Mouse (Mus musculus): ENCODE measurements around the gene Ralgps1. TPM values are rescaled to one million over a fixed set of nuclear protein-coding genes. Genes with fewer than 3 reads are reported as not detected.

Ralgps1 gene
- polyA plus RNA-seq, 1 experiment from 2014 or later: 5.1 TPM

- Histone ChIP-seq H3K9me3 (peaks cover 5% of the 10 kb centered on the region; the same call in 1 of the 2 replicates), H3K4me1 (no peaks in the 10 kb centered on the region), H3K36me3 (no peaks in the 10 kb centered on the region), H3K27me3 (no peaks in the 10 kb centered on the region), H3K4me2 (replicated peaks) (no peak overlapping the region), H3K27ac (no peak overlapping the region), H3K4me3 (no peak overlapping the region), H3K9ac (no peak overlapping the region)
- 82% methylated on average over 2 of the region's 2 CpGs for WGBS
- ATAC-seq (ENCODE audit: low FRiP score, low read depth): no peak
Measured at GRCm38 (mm10) chr2:33292057-33292456, 79.2 kb downstream of the Ralgps1 start.

GRCm38 (mm10) chr2:33290491-33290890, 80.8 kb downstream of the Ralgps1 start:
- H3K4me1 ChIP-seq: no peaks in the 10 kb centered on the region
- H3K4me2 ChIP-seq (replicated peaks): no peak overlapping the region
- peaks cover 6% of the 10 kb centered on the region; the same call in 1 of the 2 replicates for H3K9me3 ChIP-seq
- no peaks in the 10 kb centered on the region for H3K36me3 ChIP-seq
- WGBS: 80% methylated on average over 8 of the region's 8 CpGs
- no peak overlapping the region for H3K4me3 ChIP-seq
- H3K27me3 ChIP-seq: no peaks in the 10 kb centered on the region
- no peak overlapping the region for H3K9ac ChIP-seq
- no peak overlapping the region for H3K27ac ChIP-seq
- ATAC-seq (ENCODE audit: low FRiP score, low read depth): no peak

GRCm38 (mm10) chr2:33288837-33289236, 82.4 kb downstream of the Ralgps1 start:
- Histone ChIP-seq H3K9me3 (peaks cover 6% of the 10 kb centered on the region; the same call in 1 of the 2 replicates), H3K4me2 (replicated peaks) (no peak overlapping the region), H3K27me3 (no peaks in the 10 kb centered on the region), H3K4me3 (no peak overlapping the region), H3K36me3 (no peaks in the 10 kb centered on the region), H3K9ac (no peak overlapping the region), H3K4me1 (no peaks in the 10 kb centered on the region), H3K27ac (no peak overlapping the region)
- WGBS: 93% methylated on average over 5 of the region's 5 CpGs
- ATAC-seq (ENCODE audit: low FRiP score, low read depth): no peak

GRCm38 (mm10) chr2:33283674-33284073, 87.6 kb downstream of the Ralgps1 start:
- H3K4me3 ChIP-seq: no peak overlapping the region
- 64% methylated on average over 2 of the region's 2 CpGs for WGBS
- H3K9me3 ChIP-seq: peaks cover 6% of the 10 kb centered on the region; the same call in 1 of the 2 replicates
- H3K4me2 ChIP-seq (replicated peaks): no peak overlapping the region
- H3K27ac ChIP-seq: no peak overlapping the region
- no peaks in the 10 kb centered on the region for H3K27me3 ChIP-seq
- no peak overlapping the region for H3K9ac ChIP-seq
- no peaks in the 10 kb centered on the region for H3K4me1 ChIP-seq
- H3K36me3 ChIP-seq: no peaks in the 10 kb centered on the region
- ATAC-seq (ENCODE audit: low FRiP score, low read depth): no peak

- no peak overlapping the region for H3K4me2 ChIP-seq (replicated peaks)
- H3K4me3 ChIP-seq: no peak overlapping the region
- peaks cover 6% of the 10 kb centered on the region; the same call in 1 of the 2 replicates for H3K9me3 ChIP-seq
- no peaks in the 10 kb centered on the region for H3K27me3 ChIP-seq
- 64% methylated on average over 4 of the region's 4 CpGs for WGBS
- no peak overlapping the region for H3K27ac ChIP-seq
- H3K4me1 ChIP-seq: no peaks in the 10 kb centered on the region
- no peak overlapping the region for H3K9ac ChIP-seq
- no peak for ATAC-seq (ENCODE audit: low FRiP score, low read depth)
- no peaks in the 10 kb centered on the region for H3K36me3 ChIP-seq
Measured at GRCm38 (mm10) chr2:33282877-33283276, 88.4 kb downstream of the Ralgps1 start.

GRCm38 (mm10) chr2:33281807-33282206, 89.5 kb downstream of the Ralgps1 start:
- no peaks in the 10 kb centered on the region for H3K9me3 ChIP-seq
- H3K4me2 ChIP-seq (replicated peaks): no peak overlapping the region
- no peaks in the 10 kb centered on the region for H3K27me3 ChIP-seq
- WGBS: 81% methylated on average over 5 of the region's 5 CpGs
- no peaks in the 10 kb centered on the region for H3K4me1 ChIP-seq
- H3K27ac ChIP-seq: no peak overlapping the region
- H3K36me3 ChIP-seq: no peaks in the 10 kb centered on the region
- H3K9ac ChIP-seq: no peak overlapping the region
- ATAC-seq (ENCODE audit: low FRiP score, low read depth): no peak
- H3K4me3 ChIP-seq: no peak overlapping the region

GRCm38 (mm10) chr2:33280525-33280924, 90.8 kb downstream of the Ralgps1 start:
- no peaks in the 10 kb centered on the region for H3K9me3 ChIP-seq
- H3K4me3 ChIP-seq: no peak overlapping the region
- no peak for ATAC-seq (ENCODE audit: low FRiP score, low read depth)
- no peaks in the 10 kb centered on the region for H3K27me3 ChIP-seq
- no peaks in the 10 kb centered on the region for H3K4me1 ChIP-seq
- no peak overlapping the region for H3K27ac ChIP-seq
- no peak overlapping the region for H3K4me2 ChIP-seq (replicated peaks)
- H3K36me3 ChIP-seq: no peaks in the 10 kb centered on the region
- no peak overlapping the region for H3K9ac ChIP-seq
- WGBS: 83% methylated on average over 2 of the region's 2 CpGs

GRCm38 (mm10) chr2:33279758-33280157, 91.5 kb downstream of the Ralgps1 start:
- Histone ChIP-seq H3K36me3 (no peaks in the 10 kb centered on the region), H3K27me3 (no peaks in the 10 kb centered on the region), H3K9ac (no peak overlapping the region), H3K9me3 (no peaks in the 10 kb centered on the region), H3K4me3 (no peak overlapping the region), H3K4me2 (replicated peaks) (no peak overlapping the region), H3K27ac (no peak overlapping the region), H3K4me1 (no peaks in the 10 kb centered on the region)
- ATAC-seq (ENCODE audit: low FRiP score, low read depth): no peak
- 88% methylated on average over 10 of the region's 10 CpGs for WGBS

- H3K9ac ChIP-seq: no peak overlapping the region
- no peaks in the 10 kb centered on the region for H3K27me3 ChIP-seq
- no peak overlapping the region for H3K4me2 ChIP-seq (replicated peaks)
- no peaks in the 10 kb centered on the region for H3K36me3 ChIP-seq
- no peak overlapping the region for H3K4me3 ChIP-seq
- no peak for ATAC-seq (ENCODE audit: low FRiP score, low read depth)
- H3K4me1 ChIP-seq: peaks cover 12% of the 10 kb centered on the region; the same call in 1 of the 2 replicates
- H3K27ac ChIP-seq: no peak overlapping the region
- H3K9me3 ChIP-seq: no peaks in the 10 kb centered on the region
- WGBS: 86% methylated on average over 12 of the region's 12 CpGs
Measured at GRCm38 (mm10) chr2:33274719-33275490, 96.4 kb downstream of the Ralgps1 start.

GRCm38 (mm10) chr2:33272665-33273439, 98.4 kb downstream of the Ralgps1 start:
- Histone ChIP-seq H3K27ac (peak overlapping the region; percentile 61; the same call in 1 of the 2 replicates), H3K27me3 (no peaks in the 10 kb centered on the region), H3K36me3 (no peaks in the 10 kb centered on the region), H3K4me1 (peaks cover 12% of the 10 kb centered on the region; the same call in 1 of the 2 replicates), H3K9me3 (no peaks in the 10 kb centered on the region), H3K4me3 (no peak overlapping the region), H3K4me2 (replicated peaks) (no peak overlapping the region), H3K9ac (no peak overlapping the region)
- WGBS: 55% methylated on average over 4 of the region's 4 CpGs
- no peak for ATAC-seq (ENCODE audit: low FRiP score, low read depth)

GRCm38 (mm10) chr2:33271511-33271910, 99.8 kb downstream of the Ralgps1 start:
- no peak overlapping the region for H3K27ac ChIP-seq
- no peaks in the 10 kb centered on the region for H3K36me3 ChIP-seq
- no peak overlapping the region for H3K4me3 ChIP-seq
- H3K9ac ChIP-seq: no peak overlapping the region
- no peak for ATAC-seq (ENCODE audit: low FRiP score, low read depth)
- H3K27me3 ChIP-seq: no peaks in the 10 kb centered on the region
- 89% methylated on average over 1 of the region's 1 CpGs for WGBS
- peaks cover 15% of the 10 kb centered on the region; the same call in 1 of the 2 replicates for H3K4me1 ChIP-seq
- H3K9me3 ChIP-seq: no peaks in the 10 kb centered on the region
- no peak overlapping the region for H3K4me2 ChIP-seq (replicated peaks)

GRCm38 (mm10) chr2:33270569-33270968, 100.7 kb downstream of the Ralgps1 start:
- ATAC-seq (ENCODE audit: low FRiP score, low read depth): no peak
- peaks cover 17% of the 10 kb centered on the region for H3K4me1 ChIP-seq
- 95% methylated on average over 2 of the region's 2 CpGs for WGBS
- no peaks in the 10 kb centered on the region for H3K9me3 ChIP-seq
- no peak overlapping the region for H3K27ac ChIP-seq
- H3K27me3 ChIP-seq: no peaks in the 10 kb centered on the region
- no peaks in the 10 kb centered on the region for H3K36me3 ChIP-seq
- no peak overlapping the region for H3K4me3 ChIP-seq
- no peak overlapping the region for H3K9ac ChIP-seq
- no peak overlapping the region for H3K4me2 ChIP-seq (replicated peaks)

Measured in limb, embryonic 13.5 days (tissue).